Mouse (Mus musculus) hematopoietic stem cell, adult 5-6 weeks (primary cell): Measurements from ENCODE around the gene Bet1l. TPM values are rescaled to one million over a fixed set of nuclear protein-coding genes. Genes with fewer than 3 reads are reported as not detected.

ENCODE experiments used
- ATAC-seq, 2 experiments: fragments of 125-278 bp in 1 of 2; replicated peaks in 1 of 2; 2 replicates each; pipeline ENCODE4 v1.8.0; 2016 to 2017; ENCODE audit warnings: inconsistent platforms in 2 of 2, mild to moderate bottlenecking in 2 of 2, moderate number of reproducible peaks in 2 of 2, low read depth in 1 of 2, moderate TSS enrichment in 1 of 2; ENCODE audit not compliant: low FRiP score in 2 of 2, poor library complexity in 2 of 2, severe bottlenecking in 2 of 2, insufficient read depth in 1 of 2, low TSS enrichment in 1 of 2
- total RNA-seq: library from RNA; stranded (forward); fragments of 172-1452, 232-1000 nt; gene quantifications from 2 replicates; pipeline ENCODE4 v1.2.3, GENCODE M21; 2017

Bet1l gene
- total RNA-seq = 28.2 and 36.1 TPM in 2 replicates

DNA sequence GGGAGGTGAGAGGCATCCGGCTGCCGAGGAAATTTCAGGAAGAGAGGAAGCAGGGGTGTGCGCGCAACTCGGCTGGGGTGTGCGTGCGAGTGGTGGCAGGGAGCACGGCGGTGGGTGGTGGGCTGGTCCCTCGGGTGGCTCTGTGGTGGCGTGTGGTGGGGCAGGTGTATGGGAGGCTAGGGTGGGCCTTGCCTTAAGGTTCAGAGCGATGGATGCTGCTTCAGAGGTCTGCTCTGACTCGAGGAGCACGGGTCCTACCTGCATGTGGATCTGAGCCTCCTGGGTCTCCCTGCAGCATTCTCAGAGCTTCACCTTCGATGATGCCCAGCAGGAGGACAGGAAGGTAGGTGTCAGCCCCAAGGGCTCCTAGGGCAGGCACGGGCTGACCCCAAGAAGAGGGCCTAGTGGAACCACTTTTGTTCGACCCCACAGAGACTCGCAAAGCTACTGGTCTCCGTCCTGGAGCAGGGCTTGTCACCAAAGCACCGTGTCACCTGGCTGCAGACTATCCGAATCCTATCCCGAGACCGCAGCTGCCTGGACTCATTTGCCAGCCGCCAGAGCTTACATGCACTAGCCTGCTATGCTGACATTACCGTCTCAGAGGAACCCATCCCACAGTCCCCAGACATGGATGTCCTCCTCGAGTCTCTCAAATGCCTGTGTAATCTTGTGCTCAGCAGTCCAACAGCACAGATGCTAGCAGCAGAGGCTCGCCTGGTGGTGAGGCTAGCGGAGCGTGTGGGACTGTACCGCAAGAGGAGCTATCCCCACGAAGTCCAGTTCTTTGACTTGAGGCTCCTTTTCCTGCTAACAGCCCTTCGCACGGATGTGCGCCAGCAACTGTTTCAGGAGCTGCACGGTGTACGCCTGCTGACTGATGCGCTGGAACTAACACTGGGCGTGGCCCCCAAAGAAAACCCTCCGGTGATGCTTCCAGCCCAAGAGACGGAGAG is at the start of gene Bet1l:
Gene Bet1l (minus strand): TSS at position 28 of the 956 bp plus-strand sequence.
- peak; percentile 1 to 19; a peak in 1 of 4 replicates for ATAC-seq

DNA sequence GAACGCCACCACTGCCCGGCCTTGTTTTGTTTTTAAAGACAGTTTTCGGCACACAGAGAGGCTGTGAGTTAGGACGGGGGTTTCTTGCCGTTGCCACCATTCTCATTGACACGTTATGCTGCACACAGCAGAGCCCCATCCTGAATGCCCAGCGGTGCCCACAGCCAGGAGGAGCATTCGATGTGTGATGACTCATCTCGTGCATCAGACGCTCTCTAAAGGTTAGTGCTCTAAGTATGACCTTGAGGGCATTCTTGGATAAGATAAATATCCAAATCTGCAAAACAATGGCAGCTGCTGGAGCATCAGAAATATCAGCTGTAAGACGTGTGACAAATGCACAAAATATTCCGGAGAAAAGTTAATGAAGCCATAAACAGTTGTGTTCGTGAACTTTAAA is 49.8 kb upstream of the Bet1l start:
- no peak for ATAC-seq

DNA sequence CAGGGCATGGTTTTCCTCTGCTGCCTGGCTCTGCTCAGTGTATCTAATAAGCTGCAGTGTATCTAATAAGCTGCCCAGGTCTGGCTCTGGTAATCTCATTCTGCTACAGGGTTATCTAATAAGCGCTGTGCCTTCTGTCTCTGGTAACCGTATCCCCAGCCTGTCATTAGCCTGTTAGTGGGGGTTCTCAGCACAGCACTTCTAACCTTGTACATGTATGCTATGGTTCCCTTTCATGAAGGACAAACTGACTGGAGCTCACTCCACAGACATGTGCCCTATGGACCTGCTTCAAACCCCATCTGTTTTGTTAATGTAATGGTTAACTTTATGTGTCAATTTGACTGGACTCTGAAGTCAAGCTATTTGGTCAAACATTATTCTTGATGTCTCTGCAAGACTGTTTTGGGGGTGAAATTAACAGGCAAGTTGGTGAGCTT is 48.3 kb upstream of the Bet1l start:
- ATAC-seq = no peak

DNA sequence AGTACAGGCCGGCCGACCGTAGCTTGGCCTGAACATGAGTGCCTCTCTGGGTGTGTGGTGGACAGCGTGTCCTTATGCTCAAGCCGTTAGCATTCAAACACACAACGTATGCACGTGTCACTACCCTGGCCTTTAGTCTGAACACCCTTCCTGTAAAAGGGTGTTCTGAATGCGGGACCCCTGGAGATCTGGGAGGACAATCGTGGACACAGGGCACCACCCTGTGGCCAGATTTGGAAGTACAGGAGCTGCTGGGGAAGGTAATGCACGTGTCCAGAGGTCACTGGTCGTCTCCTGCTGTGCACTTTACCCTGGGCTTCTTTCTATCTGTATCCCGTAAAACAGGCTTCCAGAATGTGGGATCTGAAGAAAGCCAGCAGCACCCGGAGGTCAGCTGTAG is 45.8 kb upstream of the Bet1l start:
- peak; percentile 66 to 80; a peak in 2 of 4 replicates for ATAC-seq

DNA sequence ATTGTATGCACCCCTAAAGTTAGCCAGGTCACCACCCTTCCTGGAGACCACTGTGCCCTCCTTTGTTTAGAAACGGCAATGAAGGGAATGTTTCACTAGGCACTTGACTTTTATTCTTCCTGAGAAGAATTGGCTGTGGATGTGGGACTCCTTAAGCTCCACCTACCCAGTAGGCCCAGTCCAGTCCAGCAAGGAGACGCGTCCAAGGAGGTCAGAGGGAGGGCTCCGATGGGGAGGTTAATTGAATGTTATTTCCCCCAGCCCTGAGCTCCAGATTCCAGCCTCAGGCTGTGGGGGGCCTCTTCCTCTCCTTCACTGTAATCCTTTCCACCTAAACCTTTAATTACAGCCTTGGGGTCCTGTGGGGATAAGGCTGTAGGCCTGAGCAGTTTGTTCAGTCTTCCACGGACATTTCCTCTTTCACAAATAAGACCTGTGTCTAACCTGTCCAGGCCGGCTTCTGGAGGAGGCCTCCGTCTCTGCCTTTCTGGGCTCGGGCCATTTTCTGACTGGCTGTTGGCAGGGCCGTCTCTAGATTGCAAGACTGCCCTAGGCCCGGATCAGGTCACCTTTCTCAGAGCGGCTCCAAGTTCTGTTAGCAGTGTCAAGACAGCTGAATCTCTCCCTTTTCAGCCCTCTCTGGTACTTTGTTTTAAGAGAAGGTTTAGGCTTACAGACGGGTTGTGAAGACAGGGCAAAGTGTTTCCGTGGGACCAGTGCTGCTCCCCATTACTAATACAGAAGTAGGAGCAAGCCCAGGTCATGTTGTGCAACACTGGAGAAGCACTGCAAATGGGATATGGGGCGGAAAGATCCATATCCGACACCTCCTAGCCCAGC is 44.9 kb upstream of the Bet1l start:
- no peak for ATAC-seq

DNA sequence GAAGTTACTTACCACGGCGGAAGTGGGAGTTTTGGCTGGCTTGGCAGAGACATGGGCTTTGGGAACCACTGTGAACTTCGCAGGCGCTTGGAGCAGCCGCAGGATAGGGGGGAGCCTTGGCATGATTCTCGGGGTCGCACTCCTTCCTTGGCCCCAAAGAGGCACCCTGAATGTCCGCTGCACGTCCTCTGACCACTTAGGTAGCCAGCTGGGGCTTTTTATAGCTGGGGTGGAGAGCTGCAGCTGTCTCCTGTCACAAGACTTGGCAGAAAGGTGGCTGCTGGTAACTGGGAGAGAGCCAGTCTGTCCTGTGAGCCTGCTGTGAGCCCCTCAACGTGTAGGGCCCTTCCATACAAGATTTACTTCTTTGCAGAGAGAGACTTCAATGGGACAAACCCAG is 42.8 kb upstream of the Bet1l start, which contains the start of gene Cox8b:
Gene Cox8b (minus strand): TSS at position 227 of the 400 bp plus-strand sequence.
- no peak for ATAC-seq

DNA sequence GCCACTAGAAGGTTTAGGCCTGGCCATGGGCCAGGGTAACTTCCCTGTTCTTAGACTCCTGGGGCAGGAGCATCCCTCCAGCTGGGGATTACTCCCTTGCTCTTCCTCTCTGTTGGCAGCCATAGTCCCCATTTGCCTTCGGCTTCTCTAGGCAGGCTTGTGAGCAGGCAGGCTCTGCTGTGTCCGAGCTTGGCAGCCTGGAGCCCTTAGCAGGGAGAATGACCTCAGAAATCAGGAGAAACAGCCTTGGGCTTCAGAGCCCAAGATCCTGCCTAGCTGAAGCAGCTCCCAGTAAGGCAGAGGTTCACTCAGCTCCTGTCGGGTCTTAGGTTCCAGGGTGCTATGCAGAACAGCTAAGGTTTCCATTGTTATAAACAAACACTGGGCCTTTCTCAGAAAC is 41.7 kb upstream of the Bet1l start:
- no peak for ATAC-seq

DNA sequence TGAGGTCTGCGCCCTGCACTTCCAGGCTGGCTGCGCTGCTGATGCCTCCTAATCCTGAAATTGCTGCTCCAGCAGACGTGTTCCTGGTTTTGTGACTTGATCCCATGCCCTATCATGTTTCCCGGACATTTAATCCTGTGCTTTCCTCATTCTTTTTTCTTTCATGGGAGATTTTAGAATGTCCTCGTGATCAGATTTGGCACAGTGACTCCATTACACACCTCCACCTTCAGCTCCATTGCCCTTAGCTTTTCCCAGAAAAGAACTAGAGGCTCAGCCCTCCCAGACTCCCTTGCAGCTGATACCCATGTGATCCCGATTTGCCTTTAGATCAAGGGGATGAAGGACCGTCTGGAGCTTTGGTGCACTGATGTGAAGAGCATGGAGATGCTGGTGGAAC is 40.5 kb upstream of the Bet1l start:
- ATAC-seq = no peak

DNA sequence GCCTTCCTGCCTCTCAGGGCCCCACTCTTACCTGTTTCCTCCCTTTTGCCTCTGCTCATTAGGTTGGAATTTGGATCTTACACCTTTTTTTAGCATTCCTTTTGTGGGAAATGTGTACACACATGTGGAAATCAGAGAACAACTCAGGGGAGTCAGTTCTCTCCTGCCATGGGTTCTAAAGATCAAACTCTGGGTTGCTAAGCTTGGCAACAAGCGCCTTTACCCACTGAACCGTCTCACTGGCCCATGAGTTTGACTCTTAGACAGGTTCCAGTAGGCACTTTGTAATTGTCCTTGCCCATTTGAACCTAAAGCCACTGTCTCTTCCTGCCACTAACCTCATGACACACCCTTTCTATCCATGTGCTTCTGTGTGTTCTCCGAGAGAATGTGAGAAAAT is 37.2 kb upstream of the Bet1l start:
- no peak for ATAC-seq

DNA sequence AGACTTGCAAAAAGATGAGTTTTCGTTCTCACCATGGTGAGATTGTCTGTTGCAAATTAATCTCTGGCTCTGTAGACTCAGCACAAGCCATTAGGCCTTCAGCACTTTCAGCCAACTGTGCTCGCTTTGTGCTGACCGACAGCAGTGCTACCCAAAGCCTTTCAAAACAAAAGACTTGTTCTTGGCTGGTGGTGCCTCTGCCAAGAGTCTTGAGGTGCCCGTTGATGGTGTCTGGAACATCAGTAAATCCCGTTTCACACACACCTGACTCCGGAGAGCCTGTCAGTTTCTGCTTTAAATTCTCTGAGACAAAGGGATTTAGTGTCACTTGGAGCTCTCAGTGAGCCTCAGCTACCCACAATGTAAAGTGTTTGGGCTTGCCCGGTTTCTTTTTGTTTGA is 36.7 kb upstream of the Bet1l start:
- no peak for ATAC-seq

DNA sequence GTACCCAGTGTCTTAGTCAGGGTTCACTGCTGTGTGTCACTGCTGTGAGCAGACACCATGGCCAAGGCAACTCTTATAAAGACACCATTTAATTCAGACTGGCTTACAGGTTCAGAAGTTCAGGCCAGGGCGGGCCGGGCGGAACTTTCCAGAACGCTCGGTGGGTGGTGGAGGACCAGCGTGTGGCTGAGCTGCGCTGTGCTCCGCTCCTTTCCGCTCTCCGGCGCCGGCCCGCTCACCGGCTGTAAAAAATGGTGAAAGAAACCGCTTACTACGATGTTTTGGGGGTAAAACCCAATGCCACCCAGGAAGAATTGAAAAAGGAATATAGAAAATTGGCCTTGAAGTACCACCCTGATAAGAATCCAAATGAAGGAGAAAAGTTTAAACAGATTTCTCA is 33.3 kb upstream of the Bet1l start:
- 0 out of 4 replicates have a peak, but pooled peaks of 1 of the 2 experiments have one; percentile 39 for ATAC-seq

DNA sequence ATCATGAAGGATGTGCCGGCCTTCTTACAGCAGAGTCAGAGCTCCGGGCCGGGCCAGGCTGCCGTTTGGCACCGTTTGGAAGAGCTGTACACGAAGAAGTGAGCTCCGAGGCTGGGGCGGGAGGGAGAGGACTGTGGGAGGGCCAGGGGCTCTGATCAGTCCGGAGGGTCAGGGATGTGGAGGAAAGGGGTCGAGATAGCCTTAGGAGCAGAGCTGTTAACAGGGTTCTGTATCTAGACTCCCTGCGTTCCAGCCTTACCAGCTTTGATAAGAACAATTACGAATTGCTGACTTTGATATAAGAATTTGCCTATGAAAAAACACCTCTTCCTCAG is 25.1 kb upstream of the Bet1l start:
- no peak for ATAC-seq

DNA sequence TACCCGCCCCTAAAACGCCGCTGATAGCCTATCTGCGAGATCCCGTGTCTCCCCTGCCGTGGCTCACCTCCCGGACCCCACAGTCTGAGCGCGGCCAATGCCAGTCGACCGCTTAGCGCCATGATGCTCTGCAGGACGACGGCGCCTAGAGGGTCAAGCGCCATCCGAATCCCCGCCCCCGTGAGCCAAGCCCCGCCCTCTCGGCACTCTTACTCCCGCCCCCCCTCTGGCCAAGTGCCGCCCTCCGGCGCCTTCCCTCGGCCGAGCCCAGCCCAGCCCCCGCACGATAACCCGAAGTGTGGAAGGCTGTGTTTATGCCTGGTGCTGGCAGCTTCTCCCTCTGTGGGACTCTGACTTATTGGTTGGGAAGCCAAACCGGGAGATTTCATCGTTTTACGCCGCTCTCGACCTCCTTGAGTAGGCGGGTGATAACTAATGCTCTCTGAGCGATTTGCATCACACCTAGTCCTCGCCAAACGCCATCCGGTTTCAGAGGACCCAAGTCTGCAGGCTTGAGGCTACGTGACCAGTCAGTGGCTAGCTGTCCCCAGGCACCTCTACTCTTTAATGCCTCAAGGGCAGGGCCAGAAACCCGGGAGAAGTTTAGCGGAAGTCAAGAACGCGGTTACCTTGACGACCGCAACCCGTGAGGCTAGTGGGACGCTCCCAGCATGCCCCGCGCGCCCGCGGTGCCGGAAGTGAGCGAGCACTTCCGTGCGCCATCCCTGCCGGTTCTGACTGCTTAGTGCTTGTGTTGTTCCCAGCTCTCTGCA is 24.5 kb upstream of the Bet1l start, which contains the start of the genes Psmd13 and Sirt3:
Gene Psmd13 (plus strand): TSS at position 273 of the 773 bp plus-strand sequence.
Gene Sirt3 (minus strand): TSS at position 614 of the 773 bp plus-strand sequence.
- ATAC-seq = peak; percentile 82 to 86

DNA sequence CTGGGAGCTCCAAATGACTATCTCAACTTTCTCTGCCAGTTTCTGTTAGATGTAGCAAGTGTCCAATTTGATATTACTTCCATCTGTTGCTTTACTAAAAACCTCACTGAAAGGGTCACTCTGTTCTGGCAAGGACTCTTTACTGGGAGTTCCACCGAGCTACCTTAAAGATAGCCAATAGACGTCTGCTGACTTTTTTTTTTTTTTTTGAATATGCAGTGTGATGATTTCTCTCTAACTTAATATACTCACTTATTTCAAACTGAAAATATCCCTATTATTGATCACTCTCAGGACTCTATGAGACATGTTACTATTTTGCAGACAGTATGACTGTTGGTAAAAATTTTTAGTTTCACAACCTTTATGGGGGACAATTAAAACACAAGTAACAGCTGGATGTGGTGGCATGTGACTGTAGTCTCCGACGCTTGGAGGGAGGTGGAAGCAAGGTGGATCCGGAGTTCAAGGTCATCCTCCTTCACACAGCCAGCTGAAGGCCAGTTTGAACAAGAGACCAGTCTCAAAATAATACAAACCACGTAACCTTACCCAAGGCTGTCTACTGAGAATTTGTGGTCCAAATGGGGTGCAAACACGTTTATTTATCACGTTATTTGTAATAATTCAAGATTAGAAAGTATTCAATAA is 23.6 kb upstream of the Bet1l start:
- no peak for ATAC-seq

DNA sequence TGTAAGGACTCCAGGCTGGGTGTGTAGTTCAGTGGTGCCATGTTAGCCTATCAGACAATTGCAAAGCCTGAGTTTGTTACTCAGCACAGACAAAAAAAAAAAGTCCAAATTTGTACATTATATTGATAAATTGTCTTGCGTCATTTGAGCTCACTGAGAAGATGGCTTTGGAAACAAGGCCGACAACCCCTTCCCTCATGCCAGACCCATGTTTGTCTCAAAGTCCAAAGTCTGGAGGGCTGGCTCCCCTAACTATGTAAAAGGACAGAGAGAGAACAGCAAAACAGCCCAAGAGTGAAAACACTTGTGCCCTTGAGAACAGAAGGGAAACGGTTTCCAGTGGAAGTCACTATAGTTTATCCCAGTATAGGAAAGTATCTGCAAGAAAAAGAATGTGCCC is 23.0 kb upstream of the Bet1l start:
- no peak for ATAC-seq

DNA sequence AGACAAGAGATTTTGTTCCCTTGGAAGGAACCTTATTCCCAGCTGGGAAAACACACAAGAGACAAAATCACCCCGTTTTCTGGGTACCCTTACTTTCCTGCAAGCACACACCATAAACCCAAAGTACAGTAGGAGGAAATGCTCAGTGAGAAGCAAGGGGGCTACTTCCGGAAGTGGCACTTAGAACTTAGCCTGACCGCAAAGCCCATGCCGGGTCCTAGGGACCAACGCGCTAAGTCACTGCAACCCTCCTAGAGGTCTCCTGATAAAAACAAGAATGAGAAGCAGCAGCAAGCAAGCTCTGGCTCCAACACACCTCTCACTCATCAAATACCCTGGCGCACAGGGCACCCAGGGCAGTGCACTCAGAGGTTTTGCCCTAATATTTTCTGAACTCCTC is 22.0 kb upstream of the Bet1l start:
- ATAC-seq = peak; percentile 41 to 57

DNA sequence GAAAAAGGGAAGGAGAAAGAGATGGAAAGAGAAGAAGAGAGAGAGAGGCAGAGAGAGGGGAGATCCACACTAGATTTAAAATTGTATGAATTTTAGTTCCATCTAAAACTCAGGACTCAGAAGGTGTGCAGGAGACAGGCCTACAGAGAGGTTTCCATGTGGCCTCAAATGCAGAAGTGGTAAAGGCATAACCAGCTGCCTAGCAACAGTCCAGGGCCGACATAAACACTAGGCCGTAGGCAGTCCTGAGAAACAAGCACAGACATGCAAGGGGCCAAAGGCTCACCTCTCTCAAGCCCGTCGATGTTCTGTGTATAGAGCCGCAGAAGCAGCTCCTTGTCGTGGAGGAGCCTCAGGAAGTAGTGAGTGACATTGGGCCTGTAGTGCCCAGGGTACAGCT is 20.0 kb upstream of the Bet1l start:
- ATAC-seq = peak; percentile 50 to 55
